18 mouse cellular contexts compared by ENCODE assay signal in genomic region chr2:132936176-132936575, GRCm38 (mm10). TPM values are rescaled to one million over a fixed set of nuclear protein-coding genes. Genes with fewer than 3 reads are reported as not detected.
"Had no signal": no experiment of that assay in that cellular context is flagged by ENCODE, and none has a peak within 500 bp of the region (broad histone marks: within the 10 kb centered on the region; RNA-seq: fewer than 3 reads in every experiment).

No protein-coding gene starts in this region.

- H3K27ac ChIP-seq: neural tube, embryonic 12.5 days; neural tube, embryonic 13.5 days; neural tube, embryonic 15.5 days; stomach, embryonic 15.5 days had no signal

- H3K9me3 ChIP-seq: neural tube, embryonic 12.5 days; neural tube, embryonic 13.5 days; neural tube, embryonic 15.5 days; stomach, embryonic 15.5 days had no signal

- H3K27me3 ChIP-seq: neural tube, embryonic 12.5 days; neural tube, embryonic 13.5 days; neural tube, embryonic 15.5 days; stomach, embryonic 15.5 days had no signal

- H3K4me1 ChIP-seq: neural tube, embryonic 12.5 days; neural tube, embryonic 13.5 days; neural tube, embryonic 15.5 days; stomach, embryonic 15.5 days had no signal

- H3K4me2 ChIP-seq: neural tube, embryonic 12.5 days; neural tube, embryonic 13.5 days; neural tube, embryonic 15.5 days; stomach, embryonic 15.5 days had no signal

- H3K36me3 ChIP-seq: neural tube, embryonic 12.5 days; neural tube, embryonic 13.5 days; neural tube, embryonic 15.5 days; stomach, embryonic 15.5 days had no signal

- DNase-seq: retina, postnatal 1 day; right cerebral cortex, adult 18-20 months; right cerebral cortex, postnatal 14 days; right cerebral cortex, postnatal 25 days; right cerebral cortex, postnatal 4 days; spleen, adult 18-20 months; thymus, adult 18-20 months; thymus, adult 2 months; thymus, postnatal 14 days; thymus, postnatal 25 days; thymus, postnatal 36 days; thymus, postnatal 4 days had no signal

- H3K9ac ChIP-seq: neural tube, embryonic 12.5 days; neural tube, embryonic 13.5 days; neural tube, embryonic 15.5 days; stomach, embryonic 15.5 days had no signal

- H3K4me3 ChIP-seq: neural tube, embryonic 12.5 days; neural tube, embryonic 13.5 days; neural tube, embryonic 15.5 days; stomach, embryonic 15.5 days had no signal

RNA-seq across cellular contexts. Expression of gene Fermt1, which starts 9.5 kb away (rescaled TPM):
- polyA plus RNA-seq: neural tube, embryonic 13.5 days; neural tube, embryonic 14.5 days; neural tube, embryonic 15.5 days; testis, adult 2 months had no signal
